Mouse (Mus musculus) right cerebral cortex, postnatal 36 days (tissue): ENCODE data around the gene Cd5.
A peak's percentile ranks its signal among the peaks of the same experiment; 100 is the strongest.

Source experiments
- DNase-seq, 2 experiments: peaks; one replicate each; pipeline ENCODE4 v3.0.0; 2022; ENCODE audit warnings: low spot score in 2 of 2, mixed read lengths in 1 of 2

The Cd5 gene

DNA sequence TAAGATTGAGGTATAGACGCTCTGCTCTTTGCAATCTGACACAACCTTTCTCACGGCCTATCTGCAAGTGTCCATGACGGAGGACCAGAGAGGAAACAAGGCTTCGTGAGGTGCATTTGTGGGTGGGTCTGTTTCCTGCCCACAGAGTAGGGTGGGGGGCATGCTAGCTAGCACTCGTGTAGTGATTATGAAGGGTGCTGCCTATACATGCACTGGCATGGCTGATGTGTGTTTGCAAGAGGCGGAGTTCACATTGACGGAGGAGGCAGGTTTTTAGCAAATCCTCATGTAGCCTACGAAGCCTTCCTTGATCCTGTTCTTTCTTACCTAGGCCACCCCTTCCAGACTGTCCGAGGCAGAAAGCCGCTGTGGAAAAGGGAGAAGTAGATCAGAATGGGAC is 8.9 kb downstream of the Cd5 start:
- DNase-seq, result no peak

- DNase-seq, result no peak
Observed at GRCm38 (mm10) chr19:10724629-10725363, 14.0 kb downstream of the Cd5 start.

GRCm38 (mm10) chr19:10723649-10724048 is 15.2 kb downstream of the Cd5 start:
- no peak for DNase-seq

- DNase-seq, result no peak
Observed at GRCm38 (mm10) chr19:10723084-10723483, 15.7 kb downstream of the Cd5 start.

DNA sequence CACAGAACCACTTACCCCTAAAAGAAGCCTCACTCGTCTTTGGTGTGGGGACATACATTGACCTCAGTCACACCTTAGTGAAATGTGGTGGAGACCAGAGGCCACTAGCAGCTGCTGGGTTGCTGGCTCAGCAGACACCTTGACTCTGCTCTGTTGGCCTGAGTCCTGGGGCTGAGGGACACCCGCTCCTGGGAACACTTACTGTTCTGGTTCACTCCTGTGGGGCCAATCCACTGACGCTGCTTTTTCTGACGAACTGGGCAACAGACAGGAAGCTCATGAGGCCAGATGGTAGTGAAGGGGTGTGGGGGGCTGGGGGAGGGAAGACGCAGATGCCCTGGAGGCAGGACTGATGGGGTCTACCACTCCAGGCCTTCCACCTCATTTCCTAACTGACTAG is 17.7 kb downstream of the Cd5 start:
- no peak for DNase-seq

- DNase-seq, result no peak
Observed at GRCm38 (mm10) chr19:10720524-10720923, 18.3 kb downstream of the Cd5 start.

DNA sequence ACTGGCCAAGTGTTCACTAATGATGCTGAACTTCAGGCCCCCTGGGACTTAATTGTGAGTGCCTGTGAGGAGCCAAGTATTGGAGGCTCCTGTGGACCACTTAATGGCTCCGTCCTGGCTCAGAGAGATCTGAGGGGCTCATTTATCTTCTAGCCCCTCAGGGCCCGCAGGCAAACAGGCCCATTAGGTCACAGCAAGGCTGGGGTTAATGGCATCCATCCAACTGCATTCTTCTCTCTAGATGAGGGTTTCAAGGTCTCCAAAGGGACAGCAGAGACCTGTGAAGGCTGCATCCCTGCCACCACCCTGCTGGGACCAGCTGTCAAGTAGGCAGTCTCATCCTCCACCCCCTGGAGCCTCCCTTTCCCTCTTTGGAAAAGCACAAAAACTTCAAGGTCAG is 19.1 kb downstream of the Cd5 start:
- no peak for DNase-seq

DNA sequence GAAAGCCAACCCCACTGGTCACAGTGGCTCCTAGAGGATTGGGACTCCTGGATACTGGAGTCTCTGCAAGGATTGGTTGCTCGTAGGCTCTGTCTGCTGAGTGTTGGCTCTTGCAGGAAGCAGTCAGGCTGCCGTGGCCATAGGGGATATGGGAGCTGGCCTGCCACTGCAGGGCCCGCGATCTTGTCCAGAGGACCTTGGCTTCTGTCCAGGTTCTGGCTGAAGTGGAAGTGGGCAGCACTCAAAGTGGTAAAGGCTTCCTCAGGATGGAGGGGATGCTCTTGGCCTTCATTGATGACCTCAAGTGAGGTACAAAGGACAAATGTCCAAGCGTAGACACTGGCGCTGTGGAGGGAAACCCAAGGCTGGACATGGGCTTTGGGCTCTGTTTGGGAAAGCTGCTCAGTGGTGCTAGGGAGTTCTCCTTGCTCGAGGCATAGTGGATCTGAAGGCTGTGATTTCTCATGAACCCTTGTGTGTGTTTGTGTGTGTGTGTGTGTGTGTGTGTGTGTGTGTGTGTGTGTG is 20.5 kb downstream of the Cd5 start:
- no peak for DNase-seq

DNA sequence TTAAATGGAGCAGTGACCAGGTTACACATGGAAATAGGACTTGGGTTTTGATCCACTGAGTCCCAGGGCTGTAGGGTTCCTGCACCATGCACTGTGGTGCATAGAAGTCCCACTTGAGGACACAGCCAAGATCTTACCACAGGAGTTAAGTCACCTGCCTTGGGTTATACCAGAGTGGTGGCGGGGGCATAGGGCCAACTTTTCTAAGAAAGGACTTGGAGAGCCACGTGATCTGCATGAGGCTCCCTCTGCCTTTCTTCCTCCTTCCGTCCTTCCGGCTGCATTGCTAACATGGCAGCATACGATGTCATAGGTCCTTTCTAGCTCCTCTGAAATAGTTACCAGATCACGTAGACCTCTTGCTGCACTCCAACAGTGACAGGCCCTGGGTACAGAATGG is 23.3 kb downstream of the Cd5 start:
- no peak for DNase-seq

- DNase-seq, result peak; percentile 64 to 70
Observed at GRCm38 (mm10) chr19:10714682-10715475, 23.9 kb downstream of the Cd5 start.

DNA sequence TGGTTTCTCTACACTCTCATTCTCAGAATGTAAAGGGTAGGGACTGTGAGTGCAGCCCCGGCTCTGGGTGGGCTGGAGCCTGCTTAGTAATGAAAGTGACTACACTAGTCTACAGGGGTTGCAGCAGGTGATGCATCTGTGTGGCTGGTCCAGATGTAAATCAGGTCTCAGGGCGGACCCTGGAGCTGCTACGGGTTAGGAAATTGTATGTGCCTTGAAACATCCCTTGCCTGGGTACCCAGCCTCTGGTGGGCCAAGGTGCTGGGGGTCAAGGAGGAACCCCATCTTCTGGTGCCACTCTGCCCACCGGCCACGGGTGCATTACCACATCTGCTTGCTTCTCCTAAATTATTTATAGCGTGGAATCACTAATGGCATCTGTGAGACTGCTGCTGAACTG is 24.6 kb downstream of the Cd5 start:
- no peak for DNase-seq

GRCm38 (mm10) chr19:10713551-10713950 is 25.3 kb downstream of the Cd5 start:
- DNase-seq, result no peak

- no peak for DNase-seq
Observed at GRCm38 (mm10) chr19:10712646-10713045, 26.2 kb downstream of the Cd5 start.

DNA sequence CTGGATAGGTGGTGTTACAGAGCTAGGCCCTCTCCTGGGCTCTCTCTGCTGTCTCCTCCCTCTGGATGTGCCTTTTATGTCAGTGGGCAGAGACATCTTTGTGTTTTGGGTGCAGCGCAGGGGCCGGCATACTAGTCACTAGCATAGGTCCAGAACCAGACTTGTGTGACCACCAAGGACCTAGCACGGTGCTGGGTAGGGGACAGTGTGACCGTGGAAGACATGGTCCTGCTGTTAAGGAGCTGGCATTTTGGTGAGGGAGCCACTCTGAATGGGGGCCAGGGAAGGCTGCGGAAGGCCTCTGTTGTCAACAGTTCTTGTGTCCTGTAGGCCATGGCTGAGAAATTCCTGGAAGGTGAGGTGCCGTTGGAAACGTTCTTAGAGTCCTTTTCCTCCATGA is 26.6 kb downstream of the Cd5 start:
- DNase-seq, result no peak

GRCm38 (mm10) chr19:10710751-10711150 is 28.1 kb downstream of the Cd5 start:
- DNase-seq, result no peak

- DNase-seq, result peak; percentile 54 to 65
Observed at GRCm38 (mm10) chr19:10710088-10710511, 28.7 kb downstream of the Cd5 start.

- DNase-seq, result peak; percentile 95 to 97
Observed at GRCm38 (mm10) chr19:10709360-10710087, 29.3 kb downstream of the Cd5 start.

- no peak for DNase-seq
Observed at GRCm38 (mm10) chr19:10708900-10709299, 29.9 kb downstream of the Cd5 start.

- no peak for DNase-seq
Observed at GRCm38 (mm10) chr19:10707881-10708280, 30.9 kb downstream of the Cd5 start.

DNA sequence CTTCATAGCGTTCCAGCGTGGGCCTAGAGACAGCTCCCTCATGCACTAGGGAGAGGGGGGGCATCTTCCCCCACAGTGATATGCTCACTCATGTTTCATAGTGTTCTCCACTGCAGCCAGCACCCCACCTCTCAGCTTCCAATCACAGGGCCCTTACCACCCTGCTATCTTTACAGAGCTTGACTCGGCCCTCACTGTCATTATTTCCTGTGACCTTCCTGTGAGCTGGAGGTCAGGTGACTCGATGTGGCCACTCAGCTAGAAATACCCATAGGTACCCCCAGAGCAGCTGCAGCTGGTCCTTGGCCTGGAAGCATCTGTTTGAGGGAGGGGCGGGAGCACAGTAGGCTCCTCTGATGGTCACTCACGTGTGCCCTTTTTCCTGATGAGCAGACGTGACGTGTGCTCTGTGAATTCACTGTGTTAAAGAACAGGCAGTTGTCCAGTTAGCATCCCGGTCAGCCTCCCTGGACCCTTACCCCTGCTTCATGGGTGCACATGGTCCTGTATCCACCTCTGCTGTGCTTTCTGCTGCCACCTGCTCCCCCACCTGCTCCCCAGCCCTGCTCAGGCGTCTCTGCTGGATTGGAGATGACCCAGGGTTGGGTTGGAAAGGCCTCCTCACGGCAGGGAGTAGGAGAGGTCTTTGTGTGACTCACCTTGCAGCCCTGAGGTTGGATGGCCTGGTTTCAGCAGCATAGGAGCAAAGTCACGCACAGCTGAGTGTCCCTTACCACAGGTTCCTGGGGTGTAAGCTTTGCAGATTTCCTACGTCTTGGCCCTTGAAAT is 31.5 kb downstream of the Cd5 start:
- DNase-seq, result no peak

- no peak for DNase-seq
Observed at GRCm38 (mm10) chr19:10703470-10703869, 35.3 kb downstream of the Cd5 start.
